Mouse (Mus musculus) kidney, postnatal 14 days (tissue): Measurements from ENCODE around the gene Atp8b4.

ENCODE experiments used
- DNase-seq: peaks from one replicate; pipeline ENCODE4 v3.0.0; 2022; ENCODE audit warnings: mixed read lengths

Gene Atp8b4

DNA sequence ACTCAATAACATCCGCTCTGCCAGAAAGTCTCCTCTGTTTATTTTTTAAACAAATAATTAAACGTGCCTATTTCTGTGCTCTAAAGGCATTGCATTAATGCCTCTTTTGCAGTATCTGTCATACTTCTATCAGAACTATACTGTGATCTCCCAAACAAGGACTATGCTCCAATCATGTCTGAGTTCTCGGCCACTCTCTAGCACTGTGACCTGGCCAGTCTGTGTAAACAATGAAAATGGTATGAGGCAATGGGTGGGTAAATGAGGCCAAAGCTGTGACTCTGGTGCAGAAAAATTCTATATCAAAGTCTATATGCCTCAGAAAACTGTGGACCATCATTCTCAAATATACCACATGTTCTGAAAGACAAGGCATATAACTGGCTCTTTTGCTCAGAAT, 140.5 kb downstream of the Atp8b4 start:
- DNase-seq = no peak

DNA sequence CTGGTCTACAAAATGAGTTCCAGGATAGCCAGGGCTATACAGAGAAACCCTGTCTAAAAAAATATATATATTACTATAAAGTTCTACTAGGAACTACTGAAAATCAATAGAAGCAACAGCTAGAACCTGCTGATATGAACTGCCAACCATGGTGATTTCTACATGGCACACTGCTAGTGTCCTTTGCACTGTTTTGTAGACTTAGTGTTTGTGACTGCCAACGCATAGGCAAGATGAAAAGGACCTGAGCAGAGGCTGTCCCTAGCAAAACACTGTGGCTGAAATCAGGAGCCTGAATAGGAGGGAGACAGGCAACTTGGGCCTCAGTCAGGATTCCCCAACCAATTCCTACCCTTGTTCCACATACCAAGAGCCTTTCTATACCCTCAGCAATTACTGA, 141.2 kb downstream of the Atp8b4 start:
- no peak for DNase-seq

DNA sequence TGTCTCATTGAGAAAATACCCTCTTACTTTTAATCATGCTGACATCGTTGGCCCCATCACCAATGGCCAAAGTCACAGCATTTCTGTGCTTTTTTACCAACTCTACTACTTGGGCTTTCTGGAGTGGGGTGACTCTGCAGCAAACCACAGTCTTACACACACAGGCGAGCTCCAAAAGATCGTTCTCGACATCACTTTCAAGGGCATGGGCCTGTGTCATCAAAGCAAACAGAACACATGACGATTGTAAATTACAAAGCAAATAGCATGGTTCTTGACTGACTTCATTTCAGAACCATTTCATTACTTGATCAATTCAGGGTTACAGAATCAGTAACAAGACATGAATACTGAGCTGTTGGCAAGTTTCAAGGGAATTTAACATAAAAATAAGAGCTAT, 141.7 kb downstream of the Atp8b4 start:
- DNase-seq = no peak

DNA sequence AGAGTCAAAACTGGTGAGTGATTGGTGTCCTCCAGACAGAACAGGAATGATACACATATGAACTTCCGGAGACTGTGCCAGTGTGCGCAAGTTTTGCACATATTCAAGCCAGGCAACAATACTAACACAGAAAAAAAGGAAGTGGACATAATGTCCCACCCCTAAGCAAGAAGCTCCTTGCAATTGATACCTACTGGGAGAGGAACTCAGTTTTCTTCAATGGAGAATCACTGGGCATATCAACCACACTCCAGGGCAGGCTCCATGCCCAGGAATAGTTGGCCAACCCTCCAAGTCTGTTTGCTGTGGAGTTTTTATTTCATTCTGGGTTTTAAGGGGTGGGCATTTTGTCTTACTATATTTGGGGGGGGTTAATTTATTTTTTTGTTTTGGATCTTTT, 145.2 kb downstream of the Atp8b4 start:
- no peak for DNase-seq

DNA sequence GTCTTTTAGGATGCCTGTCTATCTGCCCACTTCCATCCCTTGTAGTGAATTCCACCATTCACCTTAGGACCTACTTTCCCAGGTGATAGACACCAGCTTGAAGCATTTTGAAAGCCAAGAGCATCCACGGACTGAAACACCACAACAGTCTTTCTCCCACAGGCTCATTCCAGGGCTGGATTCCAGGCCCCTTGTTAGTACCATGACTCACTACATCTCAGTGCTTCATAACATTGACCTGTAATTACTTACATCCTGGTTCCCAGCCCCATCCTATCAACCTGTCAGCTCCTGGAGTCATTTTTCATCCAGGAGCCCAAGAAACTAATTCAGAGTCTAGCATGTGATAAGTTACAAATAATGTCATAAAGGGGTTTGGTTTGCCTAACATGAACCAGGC, 148.7 kb downstream of the Atp8b4 start:
- no peak for DNase-seq

DNA sequence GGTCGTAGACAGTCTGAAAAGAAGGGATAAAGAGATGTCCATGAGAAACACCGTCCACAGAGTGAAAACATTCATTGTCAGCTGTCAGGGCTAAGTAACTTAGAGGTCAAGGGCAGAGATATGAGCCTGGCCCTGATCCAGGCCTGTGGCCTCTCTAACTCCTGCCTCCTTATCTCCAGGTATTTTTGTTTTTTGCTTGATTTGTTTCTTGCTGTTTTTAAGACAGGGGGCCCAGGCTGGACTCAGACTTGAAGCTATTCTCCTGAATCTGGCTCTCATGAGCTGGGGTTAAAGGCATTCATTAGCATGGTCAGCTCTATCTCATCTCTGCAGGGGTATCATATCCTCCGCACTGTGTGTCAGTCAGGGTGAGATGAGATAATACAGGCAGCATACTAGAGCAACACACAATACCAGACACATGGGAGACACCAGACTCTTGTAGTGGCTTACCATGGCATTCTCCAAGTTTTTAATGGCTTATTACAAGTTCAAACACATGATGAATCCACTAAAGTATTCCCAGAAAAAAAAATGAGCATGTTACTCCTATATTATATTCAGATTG, 157.4 kb downstream of the Atp8b4 start:
- no peak for DNase-seq

DNA sequence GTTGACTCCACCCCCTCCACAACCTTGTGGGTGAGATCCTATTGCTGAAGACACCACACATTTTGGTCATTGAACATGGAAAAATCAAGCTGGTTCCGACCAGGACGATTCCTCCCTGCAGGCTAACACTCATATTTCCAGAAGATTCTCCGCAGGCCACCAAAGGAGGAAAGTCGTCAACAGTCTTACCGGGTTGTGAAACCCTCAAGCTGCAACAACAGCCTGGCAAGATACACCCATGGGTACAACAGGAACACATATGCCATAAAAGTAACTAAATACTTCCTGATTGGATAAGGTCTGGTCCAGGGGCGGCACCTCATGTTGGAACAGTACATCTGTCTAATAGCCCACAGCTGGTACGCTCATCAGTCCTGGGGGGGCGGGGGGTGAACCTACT, 159.0 kb downstream of the Atp8b4 start:
- DNase-seq = no peak

DNA sequence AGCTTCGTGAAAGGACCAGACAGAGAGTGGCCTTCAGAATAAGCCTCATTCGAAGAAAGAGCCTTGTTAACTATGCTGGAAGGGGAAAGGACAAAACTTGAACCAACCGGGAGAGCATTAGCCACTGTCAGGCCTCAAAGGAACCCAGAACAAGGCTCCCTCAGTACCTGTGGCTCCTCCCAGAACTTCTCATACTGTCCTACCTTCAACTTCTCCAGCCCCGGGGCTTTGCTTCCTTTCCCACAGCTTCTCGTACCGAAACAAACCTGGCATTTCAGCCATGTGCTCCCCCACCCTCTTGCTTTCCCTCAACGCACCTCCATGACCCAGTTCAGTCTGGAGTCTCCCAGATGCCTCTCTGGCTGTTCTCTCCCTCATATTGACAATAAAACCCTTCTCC, 160.3 kb downstream of the Atp8b4 start:
- no peak for DNase-seq

DNA sequence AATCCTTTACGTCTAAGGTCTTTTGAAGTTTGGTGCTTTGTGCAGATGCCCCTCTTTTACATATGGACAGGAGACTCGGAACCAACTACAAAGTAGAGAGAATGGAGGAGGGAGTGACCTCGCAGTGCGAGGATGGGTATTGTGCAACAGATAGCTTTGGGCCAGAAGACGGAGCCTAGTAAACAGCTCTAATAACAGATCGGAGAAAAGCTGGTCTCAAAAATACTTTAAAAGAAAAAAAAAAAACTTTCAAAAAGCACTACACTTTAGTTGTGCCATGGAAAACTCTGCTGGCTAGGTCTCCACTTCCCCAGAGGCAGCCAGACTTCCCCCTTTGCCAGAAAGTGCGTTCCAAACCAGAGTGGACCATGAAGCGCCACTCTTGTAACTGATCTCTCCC, 161.0 kb downstream of the Atp8b4 start:
- DNase-seq = no peak

DNA sequence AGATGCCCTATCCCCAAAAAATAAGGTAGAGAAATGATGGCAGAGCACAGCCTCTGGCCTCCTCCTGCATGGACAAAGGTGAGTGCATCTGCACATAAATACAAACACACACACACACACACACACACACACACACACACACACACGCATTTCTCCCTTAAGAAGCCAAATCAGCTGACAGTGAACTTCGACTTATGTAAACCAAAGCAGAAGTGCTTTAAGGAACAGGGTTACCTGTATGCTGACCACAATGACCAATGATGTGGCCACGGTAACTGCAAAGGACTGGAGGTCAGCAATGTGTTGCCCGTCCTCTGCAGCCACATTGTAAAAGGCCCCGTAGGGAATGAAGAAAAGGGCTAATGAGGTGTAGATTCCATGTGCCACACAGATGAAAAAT, 163.3 kb downstream of the Atp8b4 start:
- DNase-seq = no peak

DNA sequence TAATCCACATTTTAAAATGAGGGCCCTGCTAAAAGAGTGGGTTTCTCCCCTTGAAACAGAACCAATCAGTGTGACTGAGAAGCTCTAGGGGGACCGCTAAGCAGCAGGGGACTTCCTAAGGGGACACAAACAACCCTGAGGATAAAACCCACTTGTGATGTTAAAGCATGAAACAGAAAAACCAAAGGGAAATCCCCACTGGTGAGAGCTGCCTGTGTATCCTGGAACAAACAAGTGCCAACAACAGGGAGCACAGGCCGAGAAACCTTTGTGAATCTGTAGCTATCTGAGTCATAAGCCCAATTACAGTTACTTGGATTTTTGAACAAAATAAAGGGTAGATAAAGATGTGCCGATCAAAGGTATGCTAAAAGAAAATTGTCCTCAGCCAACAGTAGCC, 168.7 kb downstream of the Atp8b4 start:
- DNase-seq = no peak

DNA sequence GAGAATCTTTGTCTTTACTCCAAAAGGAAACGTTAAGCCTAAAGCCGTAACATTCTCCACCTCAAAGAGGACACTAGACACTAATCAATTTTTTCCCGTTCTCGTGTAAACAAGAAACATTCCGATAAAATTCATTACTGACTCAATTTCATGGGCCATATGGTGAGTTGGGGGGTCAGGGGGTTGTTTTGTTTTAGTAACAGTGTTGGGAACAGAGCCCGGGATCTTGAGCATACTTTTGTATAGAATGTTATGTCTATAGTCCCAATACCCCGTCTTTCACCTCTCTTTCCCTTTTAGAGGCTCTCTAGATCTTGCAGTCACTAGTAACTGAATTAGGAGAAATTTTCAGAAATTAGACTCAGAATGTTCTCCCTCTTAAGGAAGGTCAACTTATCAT, 177.3 kb downstream of the Atp8b4 start:
- no peak for DNase-seq

DNA sequence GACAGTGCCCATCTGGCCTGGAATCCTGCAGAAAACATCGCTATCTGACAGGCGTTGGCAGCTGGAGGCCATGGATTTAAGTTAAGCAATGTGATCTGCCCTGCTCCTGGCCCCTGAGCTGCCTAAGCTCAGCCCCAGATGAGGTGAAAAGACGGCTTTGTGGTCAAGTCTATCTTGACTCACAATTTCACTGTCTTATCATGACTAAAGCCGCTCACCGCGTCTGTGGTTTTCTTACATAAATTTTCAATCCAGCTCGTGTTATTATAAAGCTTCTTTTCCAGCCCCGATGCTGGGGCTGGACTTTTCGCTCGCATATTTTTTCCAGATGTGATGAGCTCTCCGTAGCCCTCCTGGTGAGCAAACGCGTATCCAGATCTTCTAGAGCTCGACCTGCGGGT, 177.8 kb downstream of the Atp8b4 start:
- no peak for DNase-seq

DNA sequence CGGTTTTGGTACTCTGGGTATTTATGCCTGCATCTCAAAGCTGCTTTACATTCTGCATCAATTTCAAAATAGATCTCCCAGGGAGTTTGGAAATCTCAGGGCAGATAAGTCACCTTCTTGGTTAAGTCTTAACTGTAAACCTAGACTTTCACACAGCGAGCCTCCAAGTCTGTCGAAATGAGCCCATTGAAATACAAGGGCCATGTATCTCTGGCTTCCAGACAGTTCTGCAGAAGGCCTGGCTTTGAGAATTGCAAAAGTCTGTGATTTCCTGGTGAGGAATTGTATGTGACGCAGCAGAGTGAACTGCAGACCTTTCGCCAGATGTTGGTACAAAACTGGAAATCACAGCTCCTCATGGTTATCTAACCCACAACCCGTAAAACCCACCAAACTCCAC, 182.4 kb downstream of the Atp8b4 start:
- no peak for DNase-seq

DNA sequence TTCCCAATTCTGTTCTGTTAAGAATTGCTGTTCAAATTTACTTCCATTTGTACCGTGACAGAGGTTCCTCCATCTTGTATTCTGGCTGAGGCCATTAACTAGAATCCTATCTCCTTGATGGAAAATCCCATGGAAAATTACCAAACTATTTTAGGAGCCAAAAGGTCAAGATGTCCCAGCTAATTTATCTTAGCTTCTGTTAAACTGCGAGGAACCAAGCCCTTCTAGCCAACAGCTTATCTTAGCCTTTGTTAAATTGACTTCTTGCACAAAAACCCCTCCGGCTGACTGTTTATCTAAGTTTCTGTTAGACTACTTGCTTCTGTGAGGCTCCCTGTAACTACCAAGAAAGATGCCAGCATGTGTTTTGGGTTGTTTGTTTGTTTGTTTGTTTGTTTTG, 183.5 kb downstream of the Atp8b4 start:
- DNase-seq = peak; percentile 8

DNA sequence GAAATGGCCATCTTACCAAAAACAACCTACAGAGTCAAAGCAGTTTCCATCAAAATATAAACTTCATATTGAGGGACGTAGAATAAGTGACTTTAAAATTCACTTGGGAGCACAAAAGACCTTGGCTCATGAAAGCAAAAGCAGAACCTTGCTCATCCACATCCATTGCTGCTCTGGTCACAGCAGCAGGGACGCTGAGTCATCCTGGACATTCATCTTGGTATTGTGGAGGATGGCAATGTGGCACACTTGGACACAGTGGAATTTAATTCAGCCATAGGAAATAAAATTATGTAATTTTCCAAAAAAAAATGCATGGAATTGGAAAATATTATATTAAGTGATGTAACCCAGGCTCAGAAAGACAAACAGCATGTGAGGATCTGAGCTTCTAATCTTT, 184.1 kb downstream of the Atp8b4 start:
- no peak for DNase-seq

DNA sequence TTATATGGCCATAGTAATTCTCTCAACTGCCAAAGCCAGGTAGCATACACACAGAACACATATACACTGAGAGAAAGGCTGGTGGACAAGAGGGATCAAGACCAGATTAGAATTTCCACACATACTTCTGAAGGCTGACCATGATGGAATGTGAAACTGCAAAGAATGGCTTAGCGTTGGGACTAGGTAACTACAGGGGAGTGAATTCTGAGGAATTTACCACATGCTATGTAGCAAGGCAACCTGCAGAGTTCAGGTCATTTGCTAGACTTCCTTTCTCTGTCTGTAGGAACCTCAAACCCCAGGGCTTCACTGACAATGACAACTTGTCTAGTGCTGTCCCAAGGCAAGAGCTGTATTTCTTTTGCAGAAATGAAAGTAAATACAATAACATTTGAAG, 189.4 kb downstream of the Atp8b4 start:
- DNase-seq = no peak

DNA sequence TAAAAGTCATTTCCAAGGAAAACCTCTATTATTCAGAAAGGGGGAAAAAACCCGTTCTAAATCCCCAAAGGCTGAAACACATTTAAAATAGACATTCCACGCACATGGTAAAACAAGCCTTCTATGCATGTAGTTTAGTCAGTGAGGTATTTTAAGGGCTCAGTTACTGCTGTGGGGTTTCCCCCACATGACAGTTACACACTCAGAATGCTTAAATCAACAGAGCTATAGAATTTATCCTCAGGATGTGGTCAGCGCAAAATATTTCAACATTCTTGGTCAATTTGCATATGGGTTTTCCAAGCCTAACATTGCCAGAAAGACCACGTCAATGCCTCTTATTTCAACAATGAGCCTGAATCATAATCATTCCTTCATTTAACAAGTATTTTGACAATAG, 190.5 kb downstream of the Atp8b4 start:
- DNase-seq = no peak

DNA sequence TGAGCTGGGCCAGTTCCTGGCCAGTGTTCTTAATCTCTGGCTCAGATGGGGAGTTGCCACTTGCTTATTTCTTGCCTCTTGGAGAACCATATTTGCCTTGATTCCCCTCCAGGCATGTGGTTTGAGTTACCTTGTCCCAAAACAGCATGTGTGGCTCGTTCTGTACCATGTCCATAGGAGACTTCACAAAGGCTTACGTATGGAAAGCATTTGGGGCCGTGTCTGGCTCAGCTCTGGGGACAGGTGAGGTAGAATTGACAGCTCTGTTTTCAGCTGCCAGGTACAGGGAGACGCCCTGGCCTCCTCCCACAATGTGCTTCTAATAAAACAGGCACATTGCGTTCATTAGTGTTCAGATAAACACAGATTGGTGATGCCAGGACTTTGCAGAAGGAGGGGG, 195.9 kb downstream of the Atp8b4 start:
- no peak for DNase-seq

DNA sequence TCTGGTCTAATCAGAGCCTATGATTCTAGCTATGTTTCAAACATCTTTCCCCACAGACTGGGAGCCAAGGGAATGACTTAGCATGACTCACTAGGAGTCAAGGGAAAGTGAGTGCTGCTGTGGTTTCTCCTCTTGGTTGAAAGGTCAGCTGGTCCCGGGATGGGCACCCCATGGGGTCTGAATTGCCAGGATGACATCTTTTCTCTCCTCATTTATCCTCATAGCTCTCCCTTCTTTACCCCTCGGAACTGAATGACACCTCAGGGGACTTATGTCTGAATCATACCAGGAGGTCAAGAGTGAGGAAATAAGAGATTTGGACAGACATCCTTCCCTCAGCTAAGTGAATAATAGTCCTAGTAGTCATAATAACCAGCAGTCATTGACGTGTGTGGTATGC, 197.2 kb downstream of the Atp8b4 start:
- no peak for DNase-seq

DNA sequence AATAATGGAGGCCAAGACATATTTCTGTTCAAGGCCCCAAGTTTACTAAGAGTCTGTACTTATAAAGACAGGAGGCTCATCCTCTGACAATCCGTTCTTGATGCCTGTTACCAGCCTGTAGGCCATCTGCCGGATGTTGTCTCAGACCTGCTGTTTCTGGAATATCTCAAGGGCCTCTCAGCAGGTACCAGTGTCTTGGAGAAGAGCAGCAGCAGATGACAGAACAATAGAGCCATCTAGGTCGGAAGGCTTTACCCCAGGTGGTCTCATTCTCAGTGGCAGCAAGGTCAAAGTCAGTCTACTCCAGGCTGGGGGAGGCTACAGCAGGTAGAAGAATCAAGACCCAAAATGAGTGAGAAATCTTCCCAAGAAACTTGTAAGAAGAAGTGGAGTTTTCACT, 198.1 kb downstream of the Atp8b4 start:
- DNase-seq = no peak

DNA sequence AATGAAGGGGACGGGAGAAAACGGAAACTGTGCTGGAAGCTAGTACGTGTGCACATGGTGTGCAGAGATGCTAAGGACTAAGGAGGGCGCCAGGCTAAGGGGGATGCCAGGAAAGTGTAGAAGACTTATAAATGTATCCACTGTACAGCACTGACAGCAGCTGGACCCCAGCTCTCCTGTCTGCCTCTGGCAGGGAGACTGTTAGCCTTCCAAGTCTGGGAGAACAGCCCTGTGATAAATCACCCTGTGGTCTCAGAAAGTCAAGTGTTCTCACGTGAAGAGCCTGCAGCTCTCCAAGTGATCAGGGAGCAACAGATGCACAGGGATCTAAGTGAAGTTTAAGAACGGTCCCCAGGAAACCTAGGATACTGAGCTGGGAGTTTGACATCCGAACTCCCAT, 209.8 kb downstream of the Atp8b4 start:
- DNase-seq = no peak

DNA sequence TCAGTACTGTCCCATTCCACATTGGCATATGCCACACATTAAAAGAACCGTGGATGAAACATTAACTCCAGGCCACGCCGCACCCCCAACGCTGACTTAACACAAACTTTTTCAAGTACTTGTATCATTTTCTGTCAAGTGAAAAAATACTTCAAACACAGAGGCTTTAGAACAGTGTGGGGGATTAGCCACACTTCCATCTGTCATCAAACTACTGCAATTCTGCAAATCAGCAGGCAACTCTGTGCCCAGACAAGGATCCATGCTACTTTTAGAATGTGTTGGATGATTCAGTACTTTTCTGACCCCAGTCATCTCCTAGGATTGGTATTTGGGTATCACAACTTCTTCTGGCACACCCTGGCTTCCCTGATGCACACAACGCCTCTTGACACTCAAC, 212.5 kb downstream of the Atp8b4 start:
- DNase-seq = no peak

DNA sequence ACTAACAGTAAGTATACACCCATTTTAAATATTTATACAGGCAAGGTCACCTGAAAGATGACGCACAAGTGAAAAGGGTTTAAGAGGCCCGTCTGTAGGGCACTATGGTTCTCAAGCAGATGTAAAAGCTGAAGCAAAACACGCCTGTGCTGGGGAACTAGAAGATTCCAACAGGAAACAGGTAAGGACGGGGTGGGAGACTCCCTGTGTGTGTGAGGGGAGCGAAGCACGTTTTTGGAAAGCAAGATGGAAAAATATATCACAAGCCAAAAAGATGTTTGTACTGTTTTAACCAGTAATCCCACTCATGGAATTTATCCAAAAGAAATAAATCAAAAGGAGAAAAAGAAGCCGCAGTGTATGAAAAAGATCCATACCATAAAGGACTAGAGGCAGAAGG, 214.1 kb downstream of the Atp8b4 start:
- DNase-seq = no peak

DNA sequence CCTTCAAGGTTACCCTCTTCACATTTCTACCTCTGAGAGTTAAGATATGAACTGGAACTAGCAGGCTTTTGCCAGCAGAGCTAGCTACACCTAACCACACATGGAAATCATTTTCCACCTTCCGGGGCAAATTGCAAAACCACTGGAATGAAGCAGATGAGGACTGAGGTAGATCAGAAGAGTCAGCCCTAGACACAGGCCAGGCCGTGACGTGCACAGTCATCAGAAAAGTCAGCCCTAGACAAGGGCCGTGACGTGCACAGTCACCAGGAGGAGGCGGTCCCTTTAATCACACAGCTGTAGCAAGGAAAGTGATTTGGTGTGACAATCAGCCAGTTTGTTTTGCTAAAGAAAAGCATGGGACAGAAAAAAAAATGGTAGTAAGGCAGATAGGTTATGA, 216.4 kb downstream of the Atp8b4 start:
- no peak for DNase-seq

DNA sequence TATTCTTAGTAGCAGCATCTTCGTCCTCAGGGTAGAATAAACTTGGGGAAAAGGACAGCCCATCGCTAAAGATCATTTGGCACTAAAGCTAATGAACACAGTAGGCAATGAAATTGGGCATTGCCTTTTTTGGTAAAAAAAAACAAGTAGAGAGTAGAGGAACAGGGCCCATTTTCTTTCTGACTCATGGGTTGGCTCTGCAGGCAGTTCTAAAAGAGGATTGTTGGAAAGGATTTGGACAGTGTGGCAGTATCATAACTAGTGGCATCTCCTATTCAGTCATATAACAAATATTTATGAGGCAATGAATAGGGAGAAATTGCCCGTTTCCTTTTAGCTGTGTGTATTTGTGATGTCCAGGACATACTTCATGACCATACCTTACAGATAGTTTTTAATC, 217.4 kb downstream of the Atp8b4 start:
- no peak for DNase-seq
